Mouse (Mus musculus) brain, embryonic 14.5 days (tissue): ENCODE measurements around the gene Dse.

Source experiments
- CTCF ChIP-seq: fragments of 200-500 bp; IDR thresholded peaks from 2 replicates; pipeline ENCODE4 v1.5.1; 2012; ENCODE audit warnings: inconsistent platforms, mild to moderate bottlenecking, moderate library complexity, borderline replicate concordance; ENCODE audit not compliant: insufficient read depth, insufficient read length; ENCODE audit errors: extremely low read depth
- POLR2A ChIP-seq: fragments of 200-500 bp; IDR thresholded peaks from 2 replicates; pipeline ENCODE4 v1.6.1; 2012; ENCODE audit warnings: mild to moderate bottlenecking, inconsistent platforms, borderline replicate concordance; ENCODE audit not compliant: poor library complexity, insufficient read depth, insufficient read length, severe bottlenecking; ENCODE audit errors: extremely low read depth

DNA sequence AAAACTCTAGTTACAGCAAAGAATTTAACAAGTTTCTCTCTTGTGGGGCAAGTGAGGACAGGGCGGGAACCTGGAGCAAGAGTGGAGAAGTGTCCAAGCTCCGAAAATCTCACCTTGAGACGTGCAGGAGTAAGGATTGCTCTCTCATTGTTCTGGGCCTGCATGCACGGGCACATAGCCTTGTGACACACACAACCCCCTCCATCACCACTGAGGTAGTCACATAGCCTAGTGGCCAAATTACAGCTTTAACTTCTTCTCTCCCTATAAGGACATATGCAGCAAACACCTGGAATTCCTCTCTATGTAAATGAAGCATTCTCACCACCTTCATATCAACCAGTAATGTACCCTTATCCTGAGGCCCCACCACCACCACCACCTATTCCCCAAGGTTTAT lies 22.0 kb upstream of the Dse start:
- no peak for TF ChIP-seq POLR2A
- TF ChIP-seq CTCF: no peak
